Mouse (Mus musculus): ENCODE measurements around the gene S1pr4.

The S1pr4 gene

DNA sequence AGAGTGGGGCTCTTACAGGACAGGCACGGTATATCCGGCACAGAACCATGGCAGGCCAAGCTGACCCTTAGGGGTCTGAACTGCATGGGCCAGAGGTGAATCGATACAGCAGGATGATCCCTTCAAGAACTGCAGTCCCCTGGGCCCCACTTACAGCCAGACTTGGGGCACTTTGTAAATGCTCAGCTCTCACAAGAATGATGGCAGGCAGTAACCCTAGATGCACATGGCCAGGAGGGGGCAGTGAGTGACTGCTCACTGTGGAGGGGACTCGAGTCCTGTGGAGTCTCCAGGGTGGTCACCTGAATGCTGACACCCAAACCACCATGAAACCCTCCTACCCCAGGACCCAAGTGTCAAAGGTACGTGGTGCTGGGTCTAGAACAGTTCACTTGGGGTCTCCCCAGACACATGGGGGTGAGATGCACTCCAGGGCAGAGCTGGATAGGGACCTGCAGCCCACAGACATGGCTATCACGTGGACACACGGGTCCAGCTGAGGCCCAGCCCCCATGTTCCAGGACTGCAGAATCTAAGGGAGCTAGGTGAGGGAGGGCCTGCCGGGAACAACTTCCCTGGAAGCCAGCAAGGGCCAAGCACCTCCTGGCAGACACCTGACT, 6.2 kb downstream of the S1pr4 start:
- DNase-seq = peak in 1 of 2 experiments; percentile 29

DNA sequence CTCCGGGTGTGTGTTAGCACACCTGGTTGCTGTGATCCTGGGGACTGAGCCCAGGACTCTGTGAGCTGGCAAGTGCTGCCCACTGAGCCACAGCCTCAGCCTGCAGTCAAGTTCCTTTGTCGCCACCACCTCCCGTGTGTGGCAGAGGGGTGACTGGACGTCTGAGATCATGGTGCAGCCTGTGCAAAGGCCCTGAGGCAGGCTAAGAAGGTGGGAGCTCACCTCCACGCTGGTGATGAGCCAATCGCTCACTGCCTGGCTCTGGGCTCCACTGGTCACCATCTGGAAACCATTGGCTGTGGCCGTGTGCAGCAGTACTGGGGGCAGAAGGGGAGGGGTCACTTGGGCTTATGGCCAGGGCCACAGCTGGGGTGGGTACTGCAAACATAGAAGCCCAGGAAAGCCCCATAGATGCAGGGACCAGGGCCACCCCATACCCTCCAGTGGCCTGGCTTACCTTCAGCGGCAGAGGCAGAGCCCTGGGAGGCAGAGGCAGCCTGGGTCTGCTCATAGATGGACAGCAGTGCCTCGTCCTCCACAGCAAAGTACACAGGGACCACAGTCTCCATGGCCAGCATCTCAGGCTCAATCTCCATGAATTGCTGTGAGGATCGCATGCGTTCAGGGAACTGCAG, 7.2 kb downstream of the S1pr4 start:
- no peak for DNase-seq

DNA sequence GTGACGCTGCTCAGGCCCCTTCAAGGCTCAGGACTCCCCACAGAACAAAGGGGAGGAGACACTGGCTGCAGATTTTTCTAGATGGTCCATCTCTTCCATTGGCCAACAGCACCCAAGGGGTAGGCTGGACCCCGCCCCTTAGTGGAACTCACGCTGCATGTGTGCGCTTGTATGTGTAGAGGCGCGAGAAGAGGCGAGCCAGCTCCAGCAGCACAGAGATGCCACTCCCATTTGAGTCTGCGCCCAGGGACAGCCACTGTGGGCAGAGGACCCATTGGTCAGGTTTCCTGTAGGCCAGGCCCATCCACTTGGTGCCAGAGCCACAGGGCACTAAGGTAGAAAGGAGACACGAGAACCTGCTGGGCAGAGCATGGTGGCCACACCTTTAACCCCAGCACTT, 8.9 kb downstream of the S1pr4 start:
- no peak for DNase-seq

DNA sequence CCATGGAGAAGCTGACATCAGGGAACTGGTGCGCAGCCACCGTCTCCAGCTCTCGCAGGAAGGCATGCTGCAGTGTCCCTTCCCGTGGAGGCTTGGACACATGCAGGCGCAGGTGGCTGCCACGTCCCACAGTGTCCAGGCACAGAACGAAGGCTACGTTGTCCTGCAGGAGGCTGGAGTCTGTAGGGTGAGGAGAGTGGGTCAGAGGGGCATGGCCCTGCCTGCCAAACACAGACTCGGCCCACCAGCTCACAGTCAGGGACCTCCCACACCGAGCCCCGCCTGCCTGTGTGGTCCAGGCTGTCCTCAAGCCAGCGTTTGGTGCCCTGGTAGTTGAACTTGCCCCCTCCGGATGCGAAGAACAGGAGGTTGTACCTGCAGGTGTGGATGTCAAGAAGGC, 10.0 kb downstream of the S1pr4 start:
- no peak for DNase-seq

DNA sequence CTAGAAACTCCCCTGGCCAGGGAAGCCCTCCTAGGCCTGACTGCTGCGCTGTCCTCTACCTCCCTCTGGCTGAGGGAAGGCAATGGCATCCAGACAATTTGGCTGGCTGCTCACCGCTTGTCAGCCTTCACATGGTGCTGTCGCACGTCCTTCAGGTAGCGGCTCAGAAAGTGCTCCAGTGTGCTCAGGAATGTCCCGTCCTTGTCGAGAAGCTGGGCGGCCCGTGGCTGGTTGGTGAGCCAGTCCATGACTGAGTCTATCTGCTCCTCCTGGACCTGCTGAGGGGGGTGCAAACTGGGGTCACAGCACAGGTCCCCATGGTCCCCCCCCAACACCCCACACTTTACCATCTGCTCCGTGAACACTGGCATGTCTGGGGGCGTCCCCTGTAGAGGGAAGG, 11.9 kb downstream of the S1pr4 start:
- DNase-seq = peak in 1 of 2 experiments; percentile 27

GRCm38 (mm10) chr10:81486496-81486895, 13.4 kb downstream of the S1pr4 start:
- DNase-seq = peak in 1 of 2 experiments; percentile 29

GRCm38 (mm10) chr10:81485479-81486018, 14.4 kb downstream of the S1pr4 start:
- DNase-seq = no peak

GRCm38 (mm10) chr10:81485060-81485449, 14.9 kb downstream of the S1pr4 start:
- DNase-seq = no peak

- no peak for DNase-seq
These were observed 15.4 kb downstream of the S1pr4 start for GRCm38 (mm10) chr10:81484441-81485059.

GRCm38 (mm10) chr10:81483983-81484382, 15.9 kb downstream of the S1pr4 start:
- DNase-seq = peak; percentile 45

DNA sequence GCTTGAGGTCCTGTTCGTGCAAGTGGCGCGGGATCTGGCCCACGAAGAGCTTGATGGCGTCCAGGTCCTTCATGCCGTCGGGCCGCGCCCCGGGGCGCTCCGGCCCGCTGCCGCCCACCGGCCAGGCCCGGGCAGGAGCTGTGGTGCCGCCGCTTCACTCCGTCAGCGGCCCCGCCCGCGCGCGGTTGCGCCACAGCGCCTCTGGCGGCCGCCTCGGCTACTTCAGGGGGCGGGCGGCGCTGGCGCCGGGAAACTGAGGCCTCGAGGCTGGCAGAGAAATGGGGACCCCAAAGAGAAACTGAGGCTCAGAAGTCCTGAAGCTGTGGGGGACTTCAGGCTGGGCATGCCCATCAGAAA, 17.4 kb downstream of the S1pr4 start, which contains the start of gene Celf5:
Gene Celf5 (minus strand): TSS at position 177 of the 357 bp plus-strand sequence.
- DNase-seq = peak; percentile 60 to 70

DNA sequence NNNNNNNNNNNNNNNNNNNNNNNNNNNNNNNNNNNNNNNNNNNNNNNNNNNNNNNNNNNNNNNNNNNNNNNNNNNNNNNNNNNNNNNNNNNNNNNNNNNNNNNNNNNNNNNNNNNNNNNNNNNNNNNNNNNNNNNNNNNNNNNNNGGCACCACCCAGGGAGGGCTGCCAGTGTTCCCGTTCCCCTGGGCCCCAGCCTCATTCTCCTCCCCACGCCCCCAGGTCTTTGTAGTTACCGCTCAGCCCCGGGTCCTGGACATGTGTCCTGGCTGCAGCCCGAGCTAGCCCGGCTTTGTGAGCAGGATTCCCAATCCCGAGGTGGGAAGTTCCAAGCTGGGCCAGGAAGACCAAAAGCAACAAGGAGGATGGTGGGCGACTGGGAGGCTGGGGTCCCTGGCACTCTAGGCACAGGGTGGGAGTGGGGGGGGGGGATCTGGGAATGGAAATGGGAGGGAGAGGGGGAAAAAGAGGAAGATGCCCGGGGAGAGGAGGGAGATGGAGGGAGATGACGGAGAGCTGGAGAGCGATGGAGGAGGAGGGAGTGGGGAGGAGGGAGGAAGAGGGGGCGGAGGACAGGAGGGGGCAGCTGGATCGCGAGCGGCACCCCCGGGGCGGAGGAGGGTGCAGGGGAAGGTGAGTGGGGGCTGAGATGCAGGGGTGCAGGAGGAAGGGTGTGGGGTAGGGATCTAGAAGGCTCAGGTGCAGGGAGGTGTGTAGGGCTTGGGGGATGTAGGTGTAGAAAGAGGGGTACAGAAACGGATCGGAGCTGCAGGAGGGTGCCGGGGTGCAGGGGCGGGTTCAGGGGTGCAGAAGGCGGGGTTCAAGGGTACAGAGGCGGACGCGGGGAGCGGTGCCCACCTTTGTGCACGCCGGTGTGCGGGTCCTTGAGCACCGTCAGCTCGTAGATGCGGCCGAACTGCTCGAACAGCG, 18.1 kb downstream of the S1pr4 start:
- no peak for DNase-seq

DNA sequence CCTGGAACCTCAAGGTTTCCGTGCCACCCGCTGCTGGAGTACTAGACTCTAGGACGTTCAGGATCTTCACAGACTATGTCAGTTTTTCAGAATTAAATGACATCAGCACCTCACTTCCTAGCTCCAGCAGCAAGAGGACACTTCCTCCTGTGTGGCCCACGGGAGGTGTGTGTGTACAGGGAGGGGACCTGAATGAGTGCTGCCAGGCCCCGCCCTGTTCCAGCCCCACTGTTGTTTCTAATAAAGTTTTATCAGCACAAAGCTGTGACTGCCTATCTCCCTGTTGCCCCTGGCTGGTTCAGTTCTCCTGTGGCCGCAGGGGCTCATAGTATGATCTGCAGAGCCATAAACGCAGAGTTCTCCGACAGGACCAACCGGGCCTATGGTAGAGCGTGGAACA, 25.5 kb downstream of the S1pr4 start:
- DNase-seq = no peak

DNA sequence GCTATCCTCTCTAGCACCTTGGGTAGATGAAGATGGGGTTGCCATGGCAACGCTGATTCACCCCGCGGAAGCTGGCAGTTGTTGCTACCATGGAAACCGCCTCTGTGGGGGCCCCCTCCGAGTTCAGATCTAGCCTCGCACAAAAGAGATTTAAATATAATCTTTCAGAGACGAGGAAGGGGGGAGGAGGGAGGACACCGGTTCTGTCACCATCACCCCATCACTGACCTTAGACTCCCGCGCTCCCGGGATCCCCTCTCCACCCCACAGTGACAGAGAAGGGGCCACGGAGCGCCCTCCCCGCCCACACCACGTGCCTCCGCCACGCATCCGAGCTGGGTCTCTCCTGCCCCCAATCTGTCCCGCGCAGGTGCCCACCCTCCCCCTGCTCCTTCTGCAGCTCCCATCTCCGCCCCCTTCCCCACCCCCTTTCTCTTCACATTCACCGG, 26.9 kb downstream of the S1pr4 start:
- DNase-seq = no peak

DNA sequence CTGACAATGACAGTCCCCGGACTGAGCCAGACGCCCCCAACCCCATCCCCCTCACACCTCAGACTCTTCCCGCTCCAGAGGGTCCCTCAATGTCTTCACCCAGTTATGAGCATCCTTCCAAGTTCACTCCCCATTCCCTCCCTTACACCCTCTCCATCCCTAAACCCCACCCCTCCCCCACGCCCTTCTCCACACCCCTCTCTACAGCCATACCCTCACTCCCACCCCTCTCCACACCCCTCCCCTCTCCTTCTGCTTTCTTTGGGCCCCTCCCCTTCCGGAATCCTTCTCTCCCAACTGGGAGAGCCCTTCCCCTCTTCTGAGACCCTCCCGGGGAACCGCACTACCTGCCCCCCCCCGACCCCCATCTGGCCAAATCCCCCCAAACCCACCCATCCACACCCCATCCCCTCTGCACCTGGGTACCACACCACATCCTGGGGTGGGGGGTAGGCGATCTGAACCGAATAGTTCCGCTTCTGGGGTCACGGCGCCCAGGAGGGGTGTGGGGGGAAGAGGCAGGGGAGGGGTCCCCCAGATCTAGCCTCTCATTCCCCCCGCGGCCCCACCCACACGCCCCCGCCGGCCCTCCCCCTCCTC, 27.4 kb downstream of the S1pr4 start:
- DNase-seq = no peak

DNA sequence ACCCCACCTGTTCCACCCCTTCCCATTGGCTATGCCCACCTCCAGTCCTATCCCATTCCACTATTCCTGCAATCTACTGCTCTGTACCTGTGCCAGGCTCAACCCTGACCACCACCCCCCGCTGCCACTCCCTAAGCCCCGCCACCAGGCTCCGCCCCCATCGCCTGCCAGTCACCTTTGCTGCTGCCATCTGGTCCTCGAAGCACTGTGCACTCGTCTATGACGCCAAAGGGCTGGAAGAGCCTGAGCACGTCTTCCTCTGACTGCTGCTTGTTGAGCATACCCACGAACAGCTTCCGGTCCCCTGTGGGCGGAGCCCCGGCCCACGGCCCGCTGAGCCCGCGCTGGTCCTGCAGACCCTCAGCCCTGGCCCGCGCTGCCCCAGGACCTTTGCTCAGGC, 29.5 kb downstream of the S1pr4 start:
- peak in 1 of 2 experiments; percentile 25 for DNase-seq

DNA sequence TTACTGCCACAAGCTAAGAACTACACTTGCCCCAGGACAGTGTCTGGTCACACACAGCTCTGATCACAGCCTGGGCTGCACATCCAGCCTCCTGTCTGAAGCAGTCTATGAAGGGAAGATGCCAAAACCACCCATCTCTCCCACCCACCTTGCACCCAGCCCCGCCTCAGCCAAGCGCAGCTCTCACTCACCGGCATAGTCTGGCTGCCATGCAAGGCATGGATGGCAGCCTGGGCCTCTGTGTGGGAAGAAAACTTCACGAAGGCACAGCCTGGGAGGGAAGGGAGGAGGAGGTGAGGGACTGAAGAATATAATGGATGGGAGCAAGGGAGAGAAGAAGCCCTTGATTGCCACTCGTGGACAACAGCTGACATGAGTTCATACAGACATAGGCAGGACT, 30.7 kb downstream of the S1pr4 start:
- DNase-seq = peak in 1 of 2 experiments; percentile 12

DNA sequence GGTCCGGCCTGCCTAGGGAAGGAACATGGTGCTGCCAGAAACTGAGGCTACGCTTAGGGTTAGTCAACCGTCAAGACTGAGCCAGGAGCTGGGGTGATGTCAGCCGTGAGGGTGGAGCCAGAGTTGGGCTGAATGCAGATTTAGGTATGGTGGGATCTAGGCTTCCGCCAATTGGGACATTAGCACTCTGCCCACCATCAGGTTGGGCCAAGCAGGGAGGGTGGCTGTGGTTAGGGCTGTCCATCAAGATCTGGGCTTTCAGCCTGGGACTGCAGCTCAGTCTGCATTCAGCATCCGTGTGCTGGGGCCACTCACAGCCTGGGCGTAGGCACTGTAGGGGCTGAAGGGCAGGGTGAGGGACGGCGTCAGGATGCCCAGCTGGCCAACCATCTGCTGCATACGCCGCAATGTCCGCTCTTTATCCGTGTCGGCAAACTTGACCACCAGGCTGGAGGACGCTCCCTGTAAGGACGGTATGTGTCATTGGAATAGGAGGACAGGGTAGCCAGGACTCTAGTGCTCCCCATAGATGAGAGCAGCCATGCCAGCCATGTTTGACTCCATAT, 32.2 kb downstream of the S1pr4 start:
- DNase-seq = peak in 1 of 2 experiments; percentile 16

DNA sequence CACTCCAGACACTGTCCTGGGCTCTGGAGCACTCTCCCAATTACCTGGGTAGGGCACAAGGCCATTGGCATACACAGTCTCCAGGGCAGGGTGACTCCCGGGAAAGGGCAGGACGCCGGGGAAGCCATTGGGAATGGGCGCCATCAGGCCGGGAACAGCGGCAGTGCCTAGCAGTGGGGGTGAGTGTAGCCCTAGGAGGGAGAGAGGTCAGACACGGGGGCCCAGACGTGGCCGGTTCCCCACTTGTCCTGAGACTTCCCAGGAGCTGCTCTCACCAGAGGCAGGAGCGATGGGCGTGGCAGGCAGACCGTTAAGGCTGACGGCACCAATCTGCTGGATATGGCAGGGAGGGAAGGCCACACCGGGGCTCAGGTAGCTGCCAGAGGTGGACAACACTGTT, 33.1 kb downstream of the S1pr4 start:
- peak in 1 of 2 experiments; percentile 18 for DNase-seq

- peak in 1 of 2 experiments; percentile 14 for DNase-seq
These were observed 33.9 kb downstream of the S1pr4 start for GRCm38 (mm10) chr10:81466066-81466465.

- peak in 1 of 2 experiments; percentile 55 for DNase-seq
These were observed 34.7 kb downstream of the S1pr4 start for GRCm38 (mm10) chr10:81465265-81465645.
